Mouse (Mus musculus) adrenal gland, adult 8-10 months (tissue): ENCODE data around the gene Brms1. TPM values are rescaled to one million over a fixed set of nuclear protein-coding genes. Genes with fewer than 3 reads are reported as not detected.

ENCODE experiments used
- DNase-seq: peaks from one replicate; pipeline ENCODE4 v3.0.0; 2022
- total RNA-seq, 4 experiments: library from RNA; stranded (reverse); gene quantifications; 2 replicates each; pipeline ENCODE4 v1.2.4; 2022

The Brms1 gene
- total RNA-seq, 4 experiments from 2014 or later: 30.0 to 40.1 (median 33.6) TPM

DNA sequence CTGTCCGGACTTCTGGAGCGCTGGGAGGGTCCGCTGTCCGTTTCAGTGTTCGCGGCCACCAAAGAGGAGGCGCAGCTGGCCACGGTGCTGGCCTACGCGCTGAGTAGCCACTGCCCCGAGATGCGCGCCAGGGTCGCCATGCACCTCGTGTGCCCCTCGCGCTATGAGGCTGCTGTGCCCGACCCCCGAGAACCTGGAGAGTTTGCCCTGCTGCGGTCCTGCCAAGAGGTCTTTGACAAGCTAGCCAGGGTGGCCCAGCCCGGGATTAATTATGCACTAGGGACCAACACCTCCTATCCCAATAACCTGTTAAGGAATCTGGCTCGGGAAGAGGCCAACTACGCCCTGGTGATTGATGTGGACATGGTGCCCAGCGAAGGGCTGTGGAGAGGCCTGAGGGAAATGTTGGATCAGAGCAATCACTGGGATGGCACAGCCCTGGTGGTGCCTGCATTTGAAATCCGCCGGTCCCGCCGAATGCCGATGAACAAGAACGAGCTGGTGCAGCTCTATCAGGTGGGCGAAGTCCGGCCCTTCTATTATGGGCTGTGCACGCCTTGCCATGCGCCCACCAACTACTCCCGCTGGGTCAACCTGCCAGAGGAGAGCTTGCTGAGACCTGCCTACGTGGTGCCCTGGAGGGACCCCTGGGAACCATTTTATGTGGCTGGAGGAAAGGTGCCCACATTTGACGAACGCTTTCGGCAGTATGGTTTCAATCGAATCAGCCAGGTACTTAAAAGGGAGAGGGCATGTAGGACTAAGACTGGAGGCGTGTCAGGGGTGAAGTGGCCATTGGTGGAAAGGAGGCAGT, 1.6 kb upstream of the Brms1 start:
- no peak for DNase-seq

DNA sequence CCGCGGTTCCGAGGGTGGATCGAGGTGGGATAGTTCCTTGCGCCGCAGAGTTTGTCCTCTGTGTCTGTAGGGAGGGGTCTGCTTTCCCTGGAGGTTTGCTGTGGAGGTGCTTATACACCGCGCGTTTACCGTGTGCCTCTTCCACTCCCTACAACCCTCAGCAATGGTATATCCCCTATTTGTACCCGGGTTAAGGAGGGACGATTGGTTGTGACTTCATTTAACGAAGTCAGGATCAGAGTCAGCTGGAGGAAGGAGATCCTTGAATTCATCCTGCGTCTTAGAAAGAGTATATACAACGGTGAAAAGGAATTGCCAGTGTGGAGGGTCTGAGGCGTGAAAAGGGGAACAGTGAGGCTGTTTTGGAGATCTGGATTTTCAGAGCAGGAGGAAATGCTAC, 434 bp downstream of the Brms1 start:
- DNase-seq: no peak

DNA sequence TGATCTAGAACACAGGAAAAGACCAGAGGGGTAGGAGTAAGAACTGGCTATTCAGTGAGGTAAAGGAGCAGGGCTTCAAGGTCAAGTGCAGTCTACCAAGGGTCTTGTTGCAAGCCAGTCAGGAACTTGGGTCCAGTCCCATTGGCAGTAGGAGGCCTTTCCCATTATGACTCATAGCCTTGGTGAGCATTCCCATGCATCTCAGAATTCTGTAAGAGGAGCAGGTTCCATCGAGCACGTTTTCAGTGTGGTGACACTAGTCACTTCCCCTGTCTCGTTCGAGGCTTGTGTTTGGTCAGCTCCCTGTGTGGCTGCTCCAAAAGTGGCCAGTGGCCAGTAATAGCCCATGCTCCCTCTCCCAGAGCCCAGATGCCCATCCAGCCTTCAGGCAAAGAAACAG, 4.4 kb downstream of the Brms1 start:
- no peak for DNase-seq

- DNase-seq: no peak
These were observed 7.2 kb downstream of the Brms1 start for GRCm38 (mm10) chr19:5048138-5049056.

DNA sequence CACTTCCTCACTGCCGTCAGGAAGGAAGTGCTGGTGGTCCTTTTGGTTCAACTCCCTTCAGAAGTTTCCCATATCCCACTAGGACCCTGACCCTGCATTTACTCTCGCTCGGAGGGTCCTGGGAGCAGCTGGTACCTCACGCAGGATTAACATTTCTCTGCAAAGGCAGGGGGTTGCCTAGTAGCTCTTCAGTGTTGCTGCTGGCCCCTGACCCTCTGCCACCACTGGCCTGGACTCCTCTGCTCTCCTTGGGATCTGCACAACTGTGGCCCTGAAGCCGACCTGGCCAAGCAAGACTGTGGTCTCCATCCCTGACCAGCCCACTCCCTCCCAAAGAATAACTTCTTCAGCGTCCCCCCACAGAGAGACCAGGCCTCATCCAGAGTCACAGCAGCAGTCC, 8.2 kb downstream of the Brms1 start:
- no peak for DNase-seq

GRCm38 (mm10) chr19:5050047-5050905, 9.1 kb downstream of the Brms1 start, which contains the start of gene Rin1:
Gene Rin1 (plus strand): TSS chr19:5050481.
- DNase-seq: peak; percentile 61

DNA sequence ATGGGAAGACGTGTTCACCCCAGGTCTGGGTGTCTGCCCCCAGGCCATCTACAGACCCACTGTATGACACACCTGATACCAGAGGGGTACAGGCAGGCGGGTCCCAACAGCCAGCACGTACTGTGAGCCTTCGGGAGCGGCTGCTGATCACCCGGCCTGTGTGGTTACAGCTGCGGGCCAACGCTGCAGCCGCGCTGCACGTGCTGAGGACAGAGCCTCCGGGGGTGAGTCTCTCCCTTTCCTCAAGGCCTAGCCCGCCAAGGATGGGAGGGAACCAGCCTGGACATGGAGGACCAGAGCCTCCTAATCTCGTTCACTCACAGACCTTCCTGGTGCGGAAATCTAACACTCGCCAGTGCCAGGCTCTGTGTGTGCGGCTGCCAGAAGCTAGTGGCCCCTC, 9.9 kb downstream of the Brms1 start:
- DNase-seq: no peak

GRCm38 (mm10) chr19:5051515-5051914, 10.4 kb downstream of the Brms1 start:
- no peak for DNase-seq

- no peak for DNase-seq
These were observed 11.1 kb downstream of the Brms1 start for GRCm38 (mm10) chr19:5052166-5052822.

- no peak for DNase-seq
These were observed 11.7 kb downstream of the Brms1 start for GRCm38 (mm10) chr19:5052853-5053252.

- no peak for DNase-seq
These were observed 12.8 kb downstream of the Brms1 start for GRCm38 (mm10) chr19:5053909-5054308.

GRCm38 (mm10) chr19:5056251-5056650, 15.1 kb downstream of the Brms1 start:
- no peak for DNase-seq

DNA sequence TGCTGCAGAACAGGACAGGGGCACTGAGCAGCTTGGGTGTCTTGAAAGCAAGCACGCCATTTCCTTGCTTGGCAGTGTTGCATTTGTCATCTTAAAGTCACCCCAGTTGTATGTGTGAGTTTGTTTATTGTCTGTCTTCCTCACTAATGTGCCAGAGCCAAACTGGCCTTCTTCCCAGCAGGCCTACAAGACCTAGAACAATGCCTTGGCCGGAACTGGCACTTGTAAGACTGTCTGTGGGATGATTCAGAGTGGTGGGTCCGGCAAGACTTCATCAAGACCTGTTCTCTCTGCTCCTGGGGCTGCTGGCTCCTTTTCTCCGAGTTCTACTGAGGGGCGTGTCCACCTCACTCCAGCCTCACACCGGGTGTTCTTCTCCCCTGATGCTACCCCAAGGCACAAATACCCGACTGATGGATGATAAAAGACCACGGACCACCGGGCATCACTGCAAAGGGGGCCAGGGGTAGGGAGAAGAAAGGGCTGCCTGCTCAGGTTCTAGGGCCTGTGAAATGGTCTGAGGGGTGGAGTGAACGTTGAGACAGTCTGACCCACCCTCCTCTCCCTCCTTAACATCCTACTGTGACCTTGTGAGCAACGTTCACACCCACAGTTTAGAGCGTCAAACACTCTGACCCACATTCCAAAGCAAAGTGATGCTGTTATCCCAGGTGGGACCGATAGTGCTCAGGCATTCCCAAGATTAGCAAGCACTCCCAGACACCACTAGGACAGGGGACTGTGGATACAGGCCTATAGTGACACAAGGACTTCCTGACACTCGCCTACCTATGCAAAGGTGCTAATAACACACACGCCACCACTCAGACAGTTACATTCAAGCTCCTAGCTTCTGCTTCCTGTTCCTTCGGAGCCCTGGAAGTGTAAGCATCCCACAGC, 17.0 kb downstream of the Brms1 start:
- no peak for DNase-seq

- no peak for DNase-seq
These were observed 17.9 kb downstream of the Brms1 start for GRCm38 (mm10) chr19:5058801-5059771.

DNA sequence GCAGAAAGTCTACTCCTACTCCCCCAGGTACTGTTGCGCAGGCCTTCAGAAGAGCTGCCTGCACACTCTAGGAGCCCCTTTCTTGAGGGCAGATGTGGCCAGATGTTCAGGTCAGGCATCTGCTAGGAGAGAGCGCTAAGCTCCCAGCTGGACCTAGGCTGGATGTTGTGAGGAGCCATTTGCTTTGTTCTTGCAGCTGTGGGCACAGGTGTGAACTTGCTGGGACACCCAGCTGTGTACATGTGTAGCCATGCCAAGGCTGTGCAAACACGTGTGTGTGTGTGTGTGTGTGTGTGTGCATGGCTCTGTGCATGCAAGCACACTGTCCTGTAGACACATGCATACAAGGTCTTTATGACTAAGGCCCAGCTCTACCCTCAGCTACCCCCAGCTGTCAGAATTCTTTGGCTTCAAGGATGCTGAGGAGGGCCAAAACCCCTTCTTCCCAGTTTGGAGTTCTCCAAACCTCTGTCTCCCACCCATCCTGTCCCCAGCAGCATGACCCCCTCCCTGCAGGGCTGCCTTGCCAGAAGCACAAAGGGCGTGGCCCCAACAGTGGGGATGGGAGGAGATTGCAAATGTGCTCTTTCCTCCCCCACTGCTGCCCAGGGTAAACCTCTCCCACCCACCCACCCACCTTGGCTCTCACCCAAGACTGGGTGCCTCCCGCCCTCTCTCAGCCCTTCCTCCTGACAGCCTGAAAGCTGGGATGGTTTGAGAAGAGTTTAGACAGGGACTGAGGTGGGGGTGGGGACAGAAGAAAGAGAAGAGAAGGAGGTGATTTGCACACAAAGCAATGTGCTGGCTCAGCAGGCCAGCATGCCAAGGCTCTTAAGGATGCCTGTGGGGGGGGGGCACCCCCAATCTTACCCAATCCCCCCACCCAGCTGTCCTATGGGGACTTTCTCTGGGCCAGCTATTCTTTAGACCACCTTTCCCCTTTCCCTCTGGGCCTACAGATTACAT, 19.5 kb downstream of the Brms1 start:
- DNase-seq: no peak

GRCm38 (mm10) chr19:5062041-5062440, 20.9 kb downstream of the Brms1 start:
- DNase-seq: no peak

DNA sequence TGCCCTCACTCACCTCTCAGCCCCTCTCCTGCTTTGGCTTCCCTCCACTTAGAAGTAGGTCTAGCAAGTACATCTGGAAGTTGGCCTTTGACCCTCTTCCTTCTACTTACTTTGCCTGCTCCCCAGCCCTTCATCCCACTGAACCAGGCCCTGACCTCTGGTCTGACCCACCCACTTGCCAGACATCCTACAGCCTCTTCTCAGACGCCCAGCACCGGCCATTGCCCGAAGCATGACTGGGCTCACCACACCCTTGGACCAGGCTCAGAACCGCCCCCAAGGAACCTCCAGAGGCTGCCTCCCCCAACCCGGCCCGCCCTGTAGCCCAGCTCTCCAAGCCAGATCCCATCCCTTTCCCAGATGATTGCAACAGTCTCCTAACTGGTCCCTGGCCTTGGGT, 21.3 kb downstream of the Brms1 start:
- DNase-seq: no peak

GRCm38 (mm10) chr19:5065104-5065503, 23.9 kb downstream of the Brms1 start:
- DNase-seq: no peak
